Mouse (Mus musculus) 416B (cell line): ENCODE data around the gene Kcnk5.

Experiments used
- DNase-seq: peaks from one replicate; pipeline ENCODE4 v3.0.0; 2011; ENCODE audit warnings: low read depth

Kcnk5 gene

GRCm38 (mm10) chr14:20168054-20168453 is 13.6 kb downstream of the Kcnk5 start:
- DNase-seq, result no peak

GRCm38 (mm10) chr14:20165413-20165812 is 16.2 kb downstream of the Kcnk5 start:
- DNase-seq, result no peak

GRCm38 (mm10) chr14:20164438-20164837 is 17.2 kb downstream of the Kcnk5 start:
- no peak for DNase-seq

- DNase-seq, result no peak
These were observed 18.9 kb downstream of the Kcnk5 start for GRCm38 (mm10) chr14:20162686-20163085.

- no peak for DNase-seq
These were observed 22.6 kb downstream of the Kcnk5 start for GRCm38 (mm10) chr14:20158727-20159681.

- DNase-seq, result peak; percentile 48
These were observed 24.0 kb downstream of the Kcnk5 start for GRCm38 (mm10) chr14:20157595-20157994.

GRCm38 (mm10) chr14:20155718-20156117 is 25.9 kb downstream of the Kcnk5 start:
- no peak for DNase-seq

- peak; percentile 54 for DNase-seq
These were observed 26.7 kb downstream of the Kcnk5 start for GRCm38 (mm10) chr14:20154937-20155336.

GRCm38 (mm10) chr14:20154245-20154644 is 27.4 kb downstream of the Kcnk5 start:
- no peak for DNase-seq

- DNase-seq, result no peak
These were observed 32.2 kb downstream of the Kcnk5 start for GRCm38 (mm10) chr14:20149127-20150080.

- no peak for DNase-seq
These were observed 33.1 kb downstream of the Kcnk5 start for GRCm38 (mm10) chr14:20148514-20148913.

- no peak for DNase-seq
These were observed 33.8 kb downstream of the Kcnk5 start for GRCm38 (mm10) chr14:20147854-20148253.

- DNase-seq, result no peak
These were observed 37.5 kb downstream of the Kcnk5 start for GRCm38 (mm10) chr14:20144093-20144492.

- DNase-seq, result no peak
These were observed 42.9 kb downstream of the Kcnk5 start, which contains the start of gene Saysd1 for GRCm38 (mm10) chr14:20138484-20139355. Gene Saysd1 (minus strand): TSS chr14:20138534.

GRCm38 (mm10) chr14:20134965-20135671 is 46.5 kb downstream of the Kcnk5 start:
- DNase-seq, result no peak

- DNase-seq, result no peak
These were observed 53.4 kb downstream of the Kcnk5 start for GRCm38 (mm10) chr14:20128162-20128561.

- no peak for DNase-seq
These were observed 54.1 kb downstream of the Kcnk5 start for GRCm38 (mm10) chr14:20127406-20128087.

- peak; percentile 71 for DNase-seq
These were observed 60.7 kb downstream of the Kcnk5 start for GRCm38 (mm10) chr14:20120868-20121267.

GRCm38 (mm10) chr14:20120012-20120411 is 61.6 kb downstream of the Kcnk5 start:
- no peak for DNase-seq

- DNase-seq, result no peak
These were observed 65.4 kb downstream of the Kcnk5 start for GRCm38 (mm10) chr14:20116149-20116605.
